Mouse (Mus musculus) heart, postnatal 0 days (tissue): Measurements from ENCODE around the gene Kdm2a. TPM values are rescaled to one million over a fixed set of nuclear protein-coding genes. Genes with fewer than 3 reads are reported as not detected.

Experiments
- ATAC-seq: fragments of 200-750 bp; cut with Nextera tagmentation; 2 replicates; pipeline ENCODE4 v1.8.0; 2017; ENCODE audit warnings: low read depth, moderate number of reproducible peaks, moderate library complexity; ENCODE audit not compliant: insufficient read depth
- DNase-seq: peaks from one replicate; pipeline ENCODE4 v3.0.0-alpha.2; 2016; ENCODE audit warnings: low spot score
- H3K27ac ChIP-seq: fragments of 300-500 bp; sonication (generic); 2 replicates; pipeline ENCODE4 v1.5.1; 2014; ENCODE audit warnings: low read depth, mild to moderate bottlenecking
- H3K27me3 ChIP-seq: fragments of 300-500 bp; sonication (generic); 2 replicates; pipeline ENCODE4 v1.6.1; 2014; ENCODE audit warnings: low read length, mixed read lengths; ENCODE audit not compliant: control insufficient read depth, insufficient read depth
- H3K36me3 ChIP-seq: fragments of 300-500 bp; sonication (generic); replicated peaks from 2 replicates; pipeline ENCODE4 v1.6.1; 2014; ENCODE audit warnings: low read length, mixed read lengths; ENCODE audit not compliant: control insufficient read depth, insufficient read depth
- H3K4me1 ChIP-seq: fragments of 300-500 bp; sonication (generic); 2 replicates; pipeline ENCODE4 v1.6.1; 2014; ENCODE audit warnings: antibody characterized with exemption; ENCODE audit not compliant: control insufficient read depth, insufficient read depth
- H3K4me2 ChIP-seq: fragments of 300-500 bp; sonication (generic); 2 replicates; pipeline ENCODE4 v1.6.1; 2014; ENCODE audit warnings: low read depth, mild to moderate bottlenecking, low read length, moderate library complexity
- H3K4me3 ChIP-seq: fragments of 300-500 bp; sonication (generic); 2 replicates; pipeline ENCODE4 v1.5.1; 2014; ENCODE audit warnings: low read depth, low read length
- H3K9ac ChIP-seq: fragments of 300-500 bp; sonication (generic); replicated peaks from 2 replicates; pipeline ENCODE4 v1.6.1; 2014; ENCODE audit warnings: low read depth, low read length, mixed read lengths
- H3K9me3 ChIP-seq: fragments of 300-500 bp; sonication (generic); replicated peaks from 2 replicates; pipeline ENCODE4 v1.6.1; 2016; ENCODE audit warnings: low read length; ENCODE audit not compliant: control insufficient read depth
- CTCF ChIP-seq: IDR thresholded peaks from 2 replicates; pipeline ENCODE4 v1.5.1; 2016; ENCODE audit warnings: antibody characterized with exemption, control low read depth, low read depth
- EP300 ChIP-seq: IDR thresholded peaks from 2 replicates; pipeline ENCODE4 v1.6.1; 2016; ENCODE audit warnings: antibody characterized with exemption, low read depth
- WGBS: fragments of 180-500 bp; shearing (Covaris S2); extraction: QIAGEN DNeasy Blood & Tissue Kit; methylation state at CpG from one replicate; pipeline ENCODE4 v1.1.7; 2014; 5-methylcytosine and 5-hydroxymethylcytosine counted together
- polyA plus RNA-seq: library from polyadenylated mRNA; unstranded; fragments of >200 nt; fragmentation: Nextera tagmentation; extraction: Ambion mirVana; gene quantifications from 2 replicates; pipeline ENCODE4 v1.2.1, GENCODE M21; 2015
- total RNA-seq: library from RNA; depleted of rRNA; stranded (reverse); fragments of >200 nt; gene quantifications from 2 replicates; pipeline ENCODE4 v1.2.3, GENCODE M21; 2014; ENCODE audit warnings: low replicate concordance

Gene Kdm2a
- total and polyA plus RNA-seq, 2 experiments from 2014 or later: 15.7 to 65.3 TPM

DNA sequence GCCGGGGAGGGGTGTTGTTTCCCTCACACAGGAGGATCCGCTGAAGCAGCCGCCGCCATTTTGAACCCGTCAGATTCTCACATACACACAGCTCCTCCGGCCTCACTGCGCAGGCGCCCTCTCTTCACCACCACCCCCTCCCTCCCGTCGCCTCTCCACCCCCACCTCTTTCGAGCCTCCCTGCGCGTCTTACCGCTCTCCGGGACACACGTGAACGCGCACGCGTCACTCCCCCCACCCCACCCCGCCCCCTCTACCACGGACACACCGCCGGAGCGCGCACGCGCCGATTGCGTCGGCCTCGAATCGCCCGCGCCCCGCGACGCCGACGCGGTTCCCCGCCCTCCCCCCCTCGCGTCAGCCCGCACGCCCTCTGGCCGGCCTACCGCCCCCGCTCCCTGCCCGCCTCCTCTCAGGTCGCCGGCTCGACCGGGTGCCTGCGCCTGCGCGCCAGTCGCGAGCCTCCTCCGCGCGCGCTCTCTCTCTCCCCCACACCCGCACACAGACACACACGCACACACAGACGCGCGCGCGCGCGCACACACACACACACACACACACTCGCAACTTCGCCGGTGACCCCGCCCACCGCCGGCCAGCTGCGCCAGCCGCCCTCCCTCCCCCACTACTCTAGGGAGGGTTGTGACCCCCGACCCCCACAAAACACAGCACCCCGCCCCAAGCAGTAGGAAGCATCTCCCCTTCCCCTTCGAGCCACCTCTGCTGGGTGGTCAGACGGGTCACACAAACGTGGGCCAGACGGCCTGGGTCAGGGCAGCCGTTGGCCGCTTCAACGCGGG, 887 bp downstream of the Kdm2a start:
- Histone ChIP-seq H3K27ac (peak overlapping the region; percentile 98), H3K36me3 (no peaks in the 10 kb centered on the region), H3K4me3 (peak overlapping the region; percentile 100), H3K4me2 (peak overlapping the region; percentile 92), H3K4me1 (peaks cover 23% of the 10 kb centered on the region), H3K27me3 (no peaks in the 10 kb centered on the region), H3K9ac (peak overlapping the region; percentile 100), H3K9me3 (no peaks in the 10 kb centered on the region)
- under 1% methylated on average over 49 of the region's 90 CpGs for WGBS
- ATAC-seq: peak; percentile 93
- peak; percentile 98 for DNase-seq
- TF ChIP-seq EP300 (no peak), CTCF (no peak)

DNA sequence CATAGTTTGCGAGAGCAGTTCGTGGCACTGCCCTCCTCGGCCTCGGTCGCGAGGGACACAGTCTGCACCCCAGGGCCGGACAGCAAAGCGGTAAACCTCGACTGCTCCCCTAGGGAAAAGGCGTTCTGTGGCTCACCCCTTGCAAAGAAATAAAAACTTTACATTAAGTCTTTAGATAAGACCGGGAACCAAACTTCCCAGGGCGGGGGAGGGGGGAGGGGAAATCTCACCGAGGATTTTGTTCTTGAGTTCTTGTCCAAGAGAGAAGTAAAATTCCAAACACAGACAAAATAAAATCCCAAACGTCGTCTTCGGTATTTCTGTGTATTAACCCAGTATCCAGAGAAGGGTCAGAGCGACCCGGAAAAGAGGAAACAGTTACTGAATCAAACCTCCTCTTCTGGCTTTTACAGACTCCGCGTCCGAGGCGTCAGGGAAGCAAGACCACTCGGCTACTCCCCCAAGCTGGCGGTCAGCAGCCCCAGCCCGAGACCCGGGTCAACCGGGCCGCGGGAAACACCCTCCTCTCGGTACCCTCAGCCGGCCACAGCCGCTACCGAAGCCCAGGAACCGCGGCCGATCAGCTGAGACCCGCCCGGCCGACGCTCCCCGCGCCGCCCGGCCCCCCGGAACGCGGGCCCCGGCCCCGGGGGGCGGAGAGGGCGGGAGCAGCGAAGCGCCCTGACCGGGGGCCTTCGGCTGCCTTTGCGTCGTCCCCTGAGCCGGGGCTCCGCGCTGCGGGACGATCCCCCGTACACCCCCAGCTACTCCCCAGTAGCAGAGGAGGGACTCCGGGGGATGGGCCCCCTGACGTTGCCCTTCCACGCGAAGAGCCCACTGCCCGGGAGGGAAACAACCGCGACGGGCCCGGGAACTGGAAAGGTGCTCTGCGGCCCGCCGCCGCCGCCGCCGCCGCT, 1.7 kb downstream of the Kdm2a start:
- peak; percentile 3 for ATAC-seq
- WGBS: under 1% methylated on average over 79 of the region's 80 CpGs

DNA sequence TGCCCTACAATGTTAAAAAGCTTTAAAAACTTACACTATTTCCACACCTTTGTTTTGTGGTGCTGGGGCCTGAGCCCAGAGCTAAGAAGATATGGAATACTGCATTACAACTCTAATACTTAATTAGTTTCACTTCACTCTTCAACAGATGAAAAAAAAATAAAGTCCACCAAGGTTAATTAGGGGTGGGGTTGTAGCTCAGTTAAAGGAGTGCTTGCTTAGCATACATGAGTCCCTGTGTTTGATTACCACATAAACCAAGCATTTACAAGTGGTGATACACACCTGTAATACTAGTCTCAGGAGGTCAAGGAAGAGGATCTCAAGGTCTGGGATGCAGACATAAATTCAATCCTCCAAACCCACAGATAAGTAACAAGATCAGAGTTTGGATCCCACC, 10.8 kb downstream of the Kdm2a start:
- Histone ChIP-seq H3K9ac (no peak overlapping the region), H3K4me1 (no peaks in the 10 kb centered on the region), H3K9me3 (no peaks in the 10 kb centered on the region), H3K4me3 (no peak overlapping the region), H3K36me3 (peaks cover 18% of the 10 kb centered on the region; the same call in 1 of the 2 replicates), H3K4me2 (no peak overlapping the region), H3K27ac (no peak overlapping the region), H3K27me3 (no peaks in the 10 kb centered on the region)
- DNase-seq: no peak
- no peak for ATAC-seq
- TF ChIP-seq CTCF: no peak
- no peak for TF ChIP-seq EP300

More for the DNA sequence above, 1.7 kb downstream of the Kdm2a start:
- Histone ChIP-seq H3K9me3 (no peaks in the 10 kb centered on the region), H3K9ac (peak overlapping the region; percentile 100), H3K4me2 (peak overlapping the region; percentile 70), H3K27ac (peak overlapping the region; percentile 98), H3K36me3 (peaks cover 3% of the 10 kb centered on the region; the same call in 1 of the 2 replicates), H3K4me3 (peak overlapping the region; percentile 100), H3K4me1 (peaks cover 23% of the 10 kb centered on the region), H3K27me3 (no peaks in the 10 kb centered on the region)
- peak; percentile 14 for DNase-seq
- no peak for TF ChIP-seq CTCF
- TF ChIP-seq EP300: no peak

DNA sequence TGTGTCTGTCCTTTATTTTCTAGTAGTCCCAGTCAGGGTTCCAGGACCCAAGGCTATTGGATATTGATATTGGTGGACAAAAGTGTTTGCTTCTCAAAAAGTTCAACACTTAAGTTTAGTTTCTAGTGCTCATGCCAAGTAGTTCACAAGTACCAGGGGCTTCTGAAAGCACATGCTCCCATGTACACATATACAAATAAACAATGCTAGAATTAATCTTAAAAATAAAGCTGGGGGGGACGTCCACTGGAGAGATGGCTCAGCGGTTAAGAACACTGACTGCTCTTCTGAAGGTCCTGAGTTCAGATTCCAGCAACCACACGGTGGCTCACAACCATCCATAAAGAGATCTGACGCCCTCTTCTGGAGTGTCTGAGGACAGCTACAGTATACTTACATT, 13.1 kb downstream of the Kdm2a start:
- Histone ChIP-seq H3K4me2 (no peak overlapping the region), H3K9ac (no peak overlapping the region), H3K27me3 (no peaks in the 10 kb centered on the region), H3K4me1 (peaks cover 4% of the 10 kb centered on the region; the same call in 1 of the 2 replicates), H3K27ac (no peak overlapping the region), H3K36me3 (peaks cover 10% of the 10 kb centered on the region; the same call in 1 of the 2 replicates), H3K4me3 (no peak overlapping the region), H3K9me3 (no peaks in the 10 kb centered on the region)
- TF ChIP-seq EP300 (no peak), CTCF (no peak)
- 81% methylated on average over 4 of the region's 4 CpGs for WGBS
- ATAC-seq (no peak), DNase-seq (no peak)

DNA sequence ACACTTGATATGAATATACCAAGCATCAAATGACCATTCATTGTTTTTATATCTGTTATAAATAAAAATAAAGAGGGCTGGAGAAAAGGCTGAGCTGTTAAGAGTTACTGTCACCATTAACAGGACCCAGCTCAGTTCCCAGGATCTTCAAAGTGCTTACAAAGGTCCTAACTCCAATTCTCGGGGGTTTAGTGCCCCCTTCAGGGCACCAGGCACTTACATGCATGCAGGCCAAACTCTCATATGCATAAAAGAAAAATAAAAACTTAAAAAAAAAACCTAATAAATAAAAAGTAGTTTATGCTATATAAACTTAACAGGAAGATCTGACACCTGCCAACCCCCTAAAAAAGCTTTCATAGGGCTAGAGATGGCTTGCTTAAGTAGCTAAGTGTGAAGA, 13.8 kb downstream of the Kdm2a start:
- H3K4me2 ChIP-seq: no peak overlapping the region
- no peak overlapping the region for H3K9ac ChIP-seq
- TF ChIP-seq EP300 (no peak), CTCF (no peak)
- H3K9me3 ChIP-seq: no peaks in the 10 kb centered on the region
- H3K27ac ChIP-seq: no peak overlapping the region
- H3K4me1 ChIP-seq: peaks cover 4% of the 10 kb centered on the region; the same call in 1 of the 2 replicates
- peaks cover 13% of the 10 kb centered on the region; the same call in 1 of the 2 replicates for H3K36me3 ChIP-seq
- WGBS: 38% methylated on average over 1 of the region's 1 CpGs
- no peak overlapping the region for H3K4me3 ChIP-seq
- DNase-seq (no peak), ATAC-seq (no peak)
- no peaks in the 10 kb centered on the region for H3K27me3 ChIP-seq
